Mouse (Mus musculus) lung, postnatal 14 days (tissue): Measurements from ENCODE around the gene Gm853.
"Not testable (repeated sequence)": the region's sequence is repeated elsewhere in the genome, so short reads cannot be mapped to it uniquely, and the experiment has no call there.

Experiments used
- DNase-seq: peaks from one replicate; pipeline ENCODE4 v3.0.0; 2021

Gene Gm853

GRCm38 (mm10) chr4:130222179-130222578 is at the start of gene Gm853:
Gene Gm853, minus strand, starts transcription at chr4:130222401.
- DNase-seq: no peak

GRCm38 (mm10) chr4:130270611-130271347 is 48.6 kb upstream of the Gm853 start:
- DNase-seq: no peak

DNA sequence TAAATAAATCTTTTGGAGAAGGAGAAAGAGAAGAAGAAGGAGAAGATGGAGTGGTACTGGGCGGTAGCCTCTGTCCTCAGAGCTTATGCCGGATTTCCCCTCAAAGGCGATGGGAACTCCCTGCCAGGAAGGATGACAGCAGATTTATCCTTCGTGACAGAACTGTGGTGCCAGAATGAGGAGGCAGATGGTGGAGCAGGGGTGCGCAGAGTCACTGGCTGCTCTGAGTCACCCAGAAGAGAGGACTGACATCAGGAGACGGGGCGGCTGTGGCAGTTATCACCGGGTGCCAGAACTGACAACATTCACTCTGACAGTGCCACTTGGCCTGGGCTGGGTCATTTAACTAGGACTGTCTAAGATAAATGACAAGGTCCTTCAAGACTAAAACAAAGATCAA is 47.9 kb upstream of the Gm853 start:
- no peak for DNase-seq

DNA sequence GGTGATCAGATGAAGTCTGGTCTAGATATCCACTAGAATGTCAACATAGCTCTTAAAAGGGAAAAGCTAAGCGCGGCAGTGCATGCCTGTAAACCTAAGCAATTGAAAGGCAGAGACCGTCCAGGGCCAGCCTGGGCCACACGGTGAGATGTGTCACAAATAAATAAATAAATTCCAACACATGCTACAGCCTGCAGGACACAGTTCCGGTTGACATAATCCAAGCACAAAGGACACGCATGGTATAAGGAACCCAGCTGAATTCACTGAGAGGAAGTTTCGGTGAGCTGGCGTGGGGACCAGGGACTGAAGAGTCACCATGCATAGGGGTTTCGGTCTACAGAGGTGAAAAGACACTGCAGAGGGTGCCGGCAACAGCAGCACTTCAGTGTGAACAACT is 46.5 kb upstream of the Gm853 start:
- no peak for DNase-seq

DNA sequence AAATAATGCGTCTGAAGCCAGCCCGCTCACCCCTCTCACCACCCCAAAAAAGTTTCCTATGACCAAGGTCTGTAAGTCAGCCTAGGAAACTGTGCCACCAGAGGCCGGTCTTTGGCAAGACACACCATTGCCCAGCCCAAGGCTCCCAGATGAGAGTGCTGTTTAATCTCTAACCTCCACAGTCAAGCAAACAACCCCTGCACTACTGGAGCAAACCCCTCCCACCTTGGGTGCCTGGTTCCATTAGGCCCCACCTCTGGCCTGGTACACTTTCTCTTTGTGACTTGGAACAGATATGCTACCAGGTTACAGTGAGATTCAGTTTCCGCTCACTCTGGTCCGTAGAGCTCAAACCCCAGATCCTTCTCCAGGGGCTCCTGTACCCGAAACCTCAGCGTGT is 44.9 kb upstream of the Gm853 start:
- DNase-seq: peak; percentile 17

GRCm38 (mm10) chr4:130266601-130267000 is 44.4 kb upstream of the Gm853 start:
- DNase-seq: peak; percentile 14

DNA sequence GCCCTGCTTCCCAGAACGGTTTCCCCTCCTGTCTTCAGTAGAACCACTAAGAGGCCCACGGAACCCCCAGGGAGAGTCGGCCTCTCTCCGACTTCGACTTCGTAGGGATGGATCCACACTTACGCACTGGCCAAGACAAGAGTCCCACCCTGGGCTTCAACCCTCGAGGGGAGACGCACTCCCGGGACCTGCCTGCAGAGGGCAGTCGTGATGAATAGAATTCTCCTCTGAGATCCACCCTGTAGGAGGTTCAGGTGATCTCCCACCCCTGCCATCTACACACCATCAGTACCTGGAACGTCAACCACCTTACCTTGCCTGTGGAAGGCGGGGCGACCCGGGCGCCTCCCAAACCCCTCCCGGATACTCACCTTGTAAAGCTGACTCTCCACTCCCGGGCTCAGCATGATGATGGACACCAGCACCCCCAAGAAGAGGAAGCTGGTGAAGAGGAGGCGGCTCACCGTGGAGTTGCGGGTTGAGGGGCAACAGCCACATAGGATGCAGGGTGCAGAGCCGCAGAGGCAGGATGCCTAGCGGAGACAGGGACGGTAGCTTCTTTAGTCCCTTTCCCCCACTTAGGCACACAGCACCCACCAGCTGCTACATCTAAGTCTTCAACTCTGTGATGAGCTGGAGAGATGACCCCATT is 42.6 kb upstream of the Gm853 start:
- DNase-seq: peak; percentile 78

- no peak for DNase-seq
These were observed 41.9 kb upstream of the Gm853 start for GRCm38 (mm10) chr4:130264131-130264530.

- DNase-seq: no peak
These were observed 38.2 kb upstream of the Gm853 start for GRCm38 (mm10) chr4:130260406-130260805.

DNA sequence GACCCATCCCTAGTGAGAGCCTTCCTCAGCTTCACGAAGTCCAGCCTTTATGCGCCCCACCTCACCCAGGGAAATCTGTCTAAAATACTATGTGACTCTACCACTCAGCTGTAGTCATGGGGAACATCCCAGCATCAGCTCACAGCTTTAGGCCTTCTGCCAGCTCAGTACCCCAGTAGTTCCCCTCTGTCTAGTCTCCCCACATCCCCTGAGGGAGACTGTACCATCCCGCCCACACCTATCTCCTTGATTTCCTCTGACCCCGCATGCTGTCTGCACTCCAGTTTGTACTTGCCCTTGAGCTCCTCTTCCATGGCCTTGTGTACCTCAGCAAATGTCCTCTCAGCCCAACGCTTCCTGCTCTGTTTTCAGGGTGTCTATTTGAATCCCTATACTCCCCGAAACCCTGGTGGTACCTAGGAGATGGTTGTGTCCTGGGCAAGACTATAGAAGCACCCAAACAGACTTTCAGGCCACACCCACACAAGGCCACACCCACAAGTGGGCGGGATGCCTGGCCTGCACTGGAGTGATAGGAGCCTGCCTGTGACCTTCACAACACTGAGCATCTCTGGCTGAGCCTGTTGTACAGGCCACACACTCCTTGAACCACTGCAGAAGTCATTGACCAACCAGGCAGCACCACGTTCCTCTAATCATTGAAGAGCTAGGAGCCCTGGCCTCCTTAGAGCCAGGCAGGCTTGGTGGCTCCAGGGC is 30.4 kb upstream of the Gm853 start:
- DNase-seq: peak; percentile 4

- no peak for DNase-seq
These were observed 29.6 kb upstream of the Gm853 start for GRCm38 (mm10) chr4:130251763-130252162.

GRCm38 (mm10) chr4:130251172-130251705 is 29.0 kb upstream of the Gm853 start:
- no peak for DNase-seq

DNA sequence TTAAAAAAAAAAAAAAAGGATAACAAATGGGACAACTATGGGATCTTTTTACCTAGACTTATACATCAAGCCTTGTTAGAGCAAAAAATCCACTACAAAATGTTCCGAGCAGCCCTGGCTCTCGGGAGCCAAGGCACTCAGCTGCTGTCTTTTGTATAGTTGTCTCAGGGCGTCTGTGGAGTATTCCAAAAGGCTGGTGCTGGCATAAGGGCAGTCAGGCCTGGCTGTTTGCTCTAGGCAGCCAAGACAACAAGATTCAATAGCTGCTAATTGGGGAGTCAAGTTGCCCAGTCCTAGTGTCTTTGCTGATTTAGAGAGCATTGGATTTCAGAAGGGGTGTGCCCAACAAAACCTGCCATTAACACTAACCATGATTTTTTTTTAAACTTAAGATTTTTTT is 26.4 kb upstream of the Gm853 start:
- DNase-seq: no peak

GRCm38 (mm10) chr4:130246132-130246531 is 23.9 kb upstream of the Gm853 start:
- peak; percentile 84 for DNase-seq

DNA sequence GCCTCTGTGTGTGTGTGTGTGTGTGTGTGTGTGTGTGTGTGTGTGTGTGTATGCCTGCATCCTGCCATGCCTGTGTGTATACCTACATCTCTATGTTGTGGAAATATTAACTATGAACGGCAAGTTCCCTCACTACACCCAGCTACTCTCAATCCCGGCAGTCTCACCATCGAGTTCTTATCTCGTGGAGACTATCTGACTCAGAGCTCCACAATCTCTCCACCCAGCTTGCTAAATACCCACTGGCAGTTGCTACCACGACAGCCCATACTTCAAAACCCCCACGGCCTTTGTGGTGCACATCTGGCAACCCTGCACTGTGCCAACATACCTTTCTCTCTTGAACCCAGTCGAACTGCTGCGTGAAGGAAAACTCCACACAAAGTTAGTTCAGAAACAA is 22.5 kb upstream of the Gm853 start:
- DNase-seq: no peak

- DNase-seq: not testable (repeated sequence)
These were observed 21.4 kb upstream of the Gm853 start for GRCm38 (mm10) chr4:130243621-130244020.

GRCm38 (mm10) chr4:130242956-130243355 is 20.8 kb upstream of the Gm853 start:
- DNase-seq: no peak

- no peak for DNase-seq
These were observed 18.5 kb upstream of the Gm853 start for GRCm38 (mm10) chr4:130240695-130241094.

- no peak for DNase-seq
These were observed 15.4 kb upstream of the Gm853 start for GRCm38 (mm10) chr4:130237607-130238006.

DNA sequence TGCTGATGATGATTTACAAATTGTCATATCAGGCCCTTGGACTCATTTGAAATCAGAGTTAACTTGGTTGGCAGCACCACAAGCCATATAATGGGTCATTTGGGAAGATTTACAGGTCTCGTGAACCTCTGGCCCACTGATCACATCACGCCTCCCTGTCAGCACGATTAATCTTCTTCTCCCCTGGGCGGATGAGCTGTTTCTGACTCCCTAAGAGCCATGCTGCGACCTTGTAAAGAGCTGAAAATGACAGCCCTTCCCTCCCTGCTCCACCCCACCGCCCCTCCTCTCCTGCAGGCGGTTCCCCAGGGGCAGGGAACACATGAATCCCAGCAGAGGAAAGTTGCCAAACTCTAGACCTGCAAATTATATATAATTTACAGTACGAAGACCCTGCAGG is 14.2 kb upstream of the Gm853 start:
- no peak for DNase-seq

GRCm38 (mm10) chr4:130224071-130224470 is 1.9 kb upstream of the Gm853 start:
- DNase-seq: no peak

GRCm38 (mm10) chr4:130220176-130220575 is 2.0 kb downstream of the Gm853 start:
- no peak for DNase-seq

GRCm38 (mm10) chr4:130215392-130215791 is 6.8 kb downstream of the Gm853 start:
- DNase-seq: no peak

- DNase-seq: no peak
These were observed 8.3 kb downstream of the Gm853 start for GRCm38 (mm10) chr4:130213857-130214256.
